Mouse (Mus musculus) CD4-positive naive resting alpha-beta T cell, adult 76 days (primary cell): ENCODE data around the gene Gtf2h4. TPM values are rescaled to one million over a fixed set of nuclear protein-coding genes. Genes with fewer than 3 reads are reported as not detected.

Experiments
- total RNA-seq: library from RNA; stranded (reverse); gene quantifications from one replicate; pipeline ENCODE4 v1.2.4, GENCODE M21; 2023

Gene Gtf2h4
- total RNA-seq, result 10.5 TPM

DNA sequence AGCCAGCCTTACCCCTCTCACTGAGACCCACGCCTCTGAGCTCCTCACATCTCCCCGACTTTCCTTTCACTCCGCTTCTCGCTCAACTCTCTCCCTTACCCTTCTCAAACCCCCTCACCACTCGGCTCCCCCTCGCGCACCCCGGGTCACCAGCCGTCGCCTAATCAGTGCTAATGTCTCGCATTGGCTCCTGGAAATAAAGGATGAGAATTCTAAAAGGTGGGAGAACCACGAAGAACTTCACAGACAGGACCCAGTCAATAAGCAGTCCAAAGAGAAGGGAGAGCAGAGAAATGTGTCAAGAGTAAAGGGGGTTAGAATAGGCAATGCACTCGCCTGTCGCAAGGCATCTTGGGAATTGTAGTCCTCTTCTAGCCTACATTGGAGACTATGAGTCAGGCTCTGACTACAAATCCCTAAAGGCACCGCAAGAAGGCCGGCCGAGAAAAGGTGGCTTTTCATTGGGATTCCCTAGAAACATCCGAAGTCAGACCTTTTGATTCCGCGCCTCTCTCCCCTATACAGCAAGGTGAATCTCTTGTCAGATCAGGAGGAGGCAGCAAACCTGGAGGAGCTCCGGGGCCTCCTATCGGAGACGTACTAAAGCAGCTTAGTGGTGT, at the start of gene Gtf2h4:
Gtf2h4 (minus strand) TSS at position 324 of the 620 bp plus-strand sequence.

DNA sequence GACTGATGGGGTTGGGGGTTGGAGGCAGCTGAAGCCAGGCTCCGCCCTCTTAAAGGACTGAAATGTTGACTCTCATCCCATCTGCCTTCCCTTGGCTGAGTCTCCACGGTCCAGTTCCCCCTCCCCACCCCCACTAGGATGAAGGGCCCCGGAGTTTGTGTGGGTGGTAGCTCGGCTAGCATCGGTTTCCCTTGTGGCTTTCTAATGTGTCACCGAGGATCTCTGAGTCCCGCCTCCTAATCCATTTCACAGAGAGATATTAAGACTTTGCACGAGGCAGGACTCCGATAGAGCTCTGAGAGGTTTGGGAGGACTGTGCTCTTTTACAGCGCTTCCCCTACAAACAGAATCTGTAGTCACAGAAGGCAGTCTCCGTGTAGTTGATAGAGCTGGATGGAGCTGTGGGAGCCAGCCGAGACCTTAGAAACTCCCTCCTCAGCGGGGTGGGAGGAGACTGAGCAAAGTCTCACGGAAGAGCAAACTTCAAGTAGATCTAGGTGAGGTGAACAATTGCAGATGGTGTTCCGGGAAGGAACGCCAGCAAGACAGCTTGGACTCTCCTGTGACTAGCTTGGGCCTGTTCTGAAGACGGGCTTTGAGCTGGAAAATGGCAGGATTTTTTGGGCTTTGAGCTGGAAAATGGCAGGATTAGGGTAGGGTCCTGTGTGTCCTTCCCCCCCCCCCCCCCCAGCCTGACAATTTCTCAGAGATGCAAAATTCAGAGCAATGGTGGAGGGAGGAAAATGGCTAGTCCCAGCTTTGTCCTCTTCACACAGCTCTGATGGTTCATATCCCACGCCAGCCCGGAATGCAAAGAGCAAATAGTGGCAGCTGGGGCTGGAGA, 31.3 kb upstream of the Gtf2h4 start, which contains the start of gene Ddr1:
Ddr1 (minus strand) TSS at position 1 of the 844 bp plus-strand sequence.

DNA sequence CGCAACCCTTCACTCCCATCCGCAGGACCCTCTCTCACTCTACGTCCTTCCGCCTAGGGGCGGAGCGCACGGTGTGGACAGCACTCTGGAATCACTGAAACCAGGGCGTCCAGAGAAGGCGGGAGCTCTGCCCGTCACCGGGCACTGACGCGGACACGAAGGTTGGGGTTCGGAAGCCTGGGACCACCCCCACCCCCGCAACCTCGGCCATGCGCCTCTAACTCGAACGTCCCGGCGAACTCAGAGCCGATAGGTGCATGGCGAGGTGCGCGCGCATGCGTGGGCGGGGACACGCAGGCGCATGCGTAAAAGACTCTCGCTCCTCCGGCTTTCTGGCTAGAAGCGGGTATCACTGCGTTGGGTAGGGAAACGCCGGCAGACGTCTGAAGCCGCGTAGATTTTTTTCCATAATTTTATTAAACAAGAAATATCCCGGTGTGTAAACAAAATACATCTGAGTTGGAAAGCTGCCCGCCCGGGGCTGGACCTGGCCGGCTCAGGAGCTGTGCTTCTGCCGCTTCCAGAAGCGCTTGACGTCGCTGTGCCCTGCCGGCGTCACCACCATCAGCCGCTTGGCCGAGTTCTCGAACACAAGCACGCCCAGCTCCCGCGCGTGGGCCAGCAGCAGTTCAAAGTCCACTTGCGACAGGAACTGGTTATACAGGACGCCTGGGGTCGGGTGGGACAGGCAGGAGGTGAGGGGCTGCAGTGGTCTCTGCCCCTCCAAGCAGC, 6.0 kb downstream of the Gtf2h4 start, which contains the start of gene Vars2:
Vars2 (minus strand) TSS at position 259 of the 732 bp plus-strand sequence.

DNA sequence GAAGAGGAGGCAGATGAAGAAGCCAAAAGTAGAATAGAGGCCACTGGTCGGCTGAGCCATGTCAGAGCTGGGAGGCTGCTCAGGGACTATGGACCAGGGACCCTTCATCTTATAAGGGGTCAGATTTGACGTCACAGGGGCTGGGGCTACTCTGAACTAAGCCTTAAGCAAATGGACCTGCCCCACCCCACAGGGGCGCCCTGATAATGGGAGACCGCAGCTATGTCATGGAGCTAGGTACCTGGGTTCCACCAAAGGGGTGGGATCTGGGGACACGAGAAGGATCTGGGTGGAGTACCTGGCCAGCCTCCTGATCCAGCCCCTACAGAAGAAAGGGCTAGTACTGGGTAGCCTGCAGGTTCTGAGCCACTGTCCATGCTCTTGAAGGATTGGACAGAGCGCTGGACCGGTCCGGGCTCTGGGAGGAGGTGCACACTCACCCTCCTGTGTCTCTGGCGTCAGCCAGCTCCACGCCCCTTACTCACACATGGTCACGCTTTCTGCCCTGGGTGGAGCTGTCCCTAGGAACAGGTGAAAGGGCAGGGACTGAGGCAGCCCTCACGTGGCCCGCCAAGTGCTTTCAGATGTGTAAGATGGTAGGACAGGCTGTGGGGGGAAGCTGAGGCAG, 29.8 kb downstream of the Gtf2h4 start, which contains the start of gene Mucl3:
Mucl3 (minus strand) TSS at position 87 of the 628 bp plus-strand sequence.

DNA sequence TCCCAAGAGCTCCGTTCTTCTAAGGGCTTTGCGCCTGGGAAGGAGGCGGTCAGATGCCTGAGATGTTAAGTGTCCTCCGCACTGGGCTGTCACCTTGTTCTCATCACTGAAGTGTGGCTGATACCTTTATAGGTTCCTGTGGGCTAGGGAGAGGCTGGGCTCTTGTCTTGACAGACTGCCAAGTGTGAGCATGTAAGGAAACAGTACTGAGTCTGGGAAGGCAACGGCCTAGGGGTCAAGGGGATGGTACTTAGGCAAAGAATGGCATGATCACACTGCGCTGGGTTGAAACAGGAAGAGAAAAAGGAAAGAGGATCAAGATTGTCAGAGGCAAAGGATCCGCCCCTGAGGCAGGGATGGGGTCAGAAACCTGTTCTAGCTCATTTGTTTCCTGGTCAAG, 47.0 kb downstream of the Gtf2h4 start, which contains the start of gene Gm9573:
Gm9573 (minus strand) TSS at position 101 of the 400 bp plus-strand sequence.

Other genes starting within 250 kb of the Gtf2h4 start
- gene H2-Q6, start 248.9 kb downstream of the Gtf2h4 start, total RNA-seq, result 156 TPM
- 498 TPM for gene H2-Q7, start 234.6 kb downstream of the Gtf2h4 start, total RNA-seq
- 67.2 TPM for gene H2-Q10, start 203.7 kb downstream of the Gtf2h4 start, total RNA-seq
- 1.3 TPM for gene Pou5f1, start 167.7 kb downstream of the Gtf2h4 start, total RNA-seq
- 8.1 TPM for gene Tcf19, start 156.9 kb downstream of the Gtf2h4 start, total RNA-seq
- 15.1 TPM for gene Cchcr1, start 156.6 kb downstream of the Gtf2h4 start, total RNA-seq
- gene Psors1c2, start 140.5 kb downstream of the Gtf2h4 start, total RNA-seq, result not detected
- not detected for gene Cdsn, start 121.6 kb downstream of the Gtf2h4 start, total RNA-seq
- gene 2300002M23Rik, start 106.3 kb downstream of the Gtf2h4 start, total RNA-seq, result not detected
- not detected for gene Sfta2, start 72.2 kb downstream of the Gtf2h4 start, total RNA-seq
- gene Gm9573, start 47.1 kb downstream of the Gtf2h4 start, total RNA-seq, result not detected
- gene Mucl3, start 30.0 kb downstream of the Gtf2h4 start, total RNA-seq, result not detected
- 33.4 TPM for gene Vars2, start 6.1 kb downstream of the Gtf2h4 start, total RNA-seq
- gene Ddr1, start 30.9 kb upstream of the Gtf2h4 start, total RNA-seq, result 11.4 TPM
- 2.2 TPM for gene Ier3, start 147.9 kb upstream of the Gtf2h4 start, total RNA-seq
- 30.4 TPM for gene Flot1, start 149.5 kb upstream of the Gtf2h4 start, total RNA-seq
- 454 TPM for gene Tubb5, start 164.6 kb upstream of the Gtf2h4 start, total RNA-seq
- 59.9 TPM for gene Mdc1, start 167.8 kb upstream of the Gtf2h4 start, total RNA-seq
- gene Nrm, start 187.6 kb upstream of the Gtf2h4 start, total RNA-seq, result 20.2 TPM
- 210 TPM for gene Ppp1r18, start 191.9 kb upstream of the Gtf2h4 start, total RNA-seq
- gene Dhx16, start 206.1 kb upstream of the Gtf2h4 start, total RNA-seq, result 91.4 TPM
- 24.5 TPM for gene 2310061I04Rik, start 223.7 kb upstream of the Gtf2h4 start, total RNA-seq
- 8.4 TPM for gene Atat1, start 236.3 kb upstream of the Gtf2h4 start, total RNA-seq
- gene Mrps18b, start 242.7 kb upstream of the Gtf2h4 start, total RNA-seq, result 69.2 TPM
- 129 TPM for gene Ppp1r10, start 242.7 kb upstream of the Gtf2h4 start, total RNA-seq